Mouse (Mus musculus) left cerebral cortex, adult 8-10 months (tissue): ENCODE results near the gene Tspyl1. TPM values are rescaled to one million over a fixed set of nuclear protein-coding genes. Genes with fewer than 3 reads are reported as not detected.
A peak's percentile ranks its signal among the peaks of the same experiment; 100 is the strongest.
"Not testable (repeated sequence)": the region's sequence is repeated elsewhere in the genome, so short reads cannot be mapped to it uniquely, and the experiment has no call there.

Experiments
- DNase-seq, 2 experiments: peaks; one replicate each; pipeline ENCODE4 v3.0.0; 2022; ENCODE audit warnings: low spot score in 2 of 2
- total RNA-seq, 4 experiments: library from RNA; stranded (reverse); gene quantifications; 2 replicates each; pipeline ENCODE4 v1.2.4; 2022

Tspyl1 gene
- 100 to 1,000 TPM; 159 to 186 (median 174) TPM for total RNA-seq

DNA sequence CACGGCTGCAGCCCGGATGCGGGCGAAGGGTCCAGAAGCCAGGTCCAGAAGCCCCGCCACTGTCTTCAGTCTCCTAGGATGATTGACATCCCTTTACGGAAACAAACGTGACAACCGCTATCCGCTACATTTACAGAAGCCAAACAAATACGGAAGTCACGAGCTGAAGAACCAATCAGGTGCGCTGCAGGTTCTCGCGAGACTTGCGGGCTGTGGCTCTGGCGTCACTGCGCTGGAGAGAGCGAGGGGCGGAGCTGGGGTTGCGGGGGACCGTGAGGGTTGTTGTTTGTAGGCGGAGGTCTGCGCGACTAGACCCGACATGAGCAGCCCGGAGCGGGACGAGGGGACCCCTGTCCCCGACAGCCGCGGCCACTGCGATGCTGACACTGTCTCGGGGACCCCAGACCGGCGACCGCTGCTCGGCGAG, at the start of gene Tspyl1:
TSS of gene Tspyl1 (plus strand) at position 229 of the 427 bp plus-strand sequence.
- DNase-seq = peak; percentile 93 to 96

DNA sequence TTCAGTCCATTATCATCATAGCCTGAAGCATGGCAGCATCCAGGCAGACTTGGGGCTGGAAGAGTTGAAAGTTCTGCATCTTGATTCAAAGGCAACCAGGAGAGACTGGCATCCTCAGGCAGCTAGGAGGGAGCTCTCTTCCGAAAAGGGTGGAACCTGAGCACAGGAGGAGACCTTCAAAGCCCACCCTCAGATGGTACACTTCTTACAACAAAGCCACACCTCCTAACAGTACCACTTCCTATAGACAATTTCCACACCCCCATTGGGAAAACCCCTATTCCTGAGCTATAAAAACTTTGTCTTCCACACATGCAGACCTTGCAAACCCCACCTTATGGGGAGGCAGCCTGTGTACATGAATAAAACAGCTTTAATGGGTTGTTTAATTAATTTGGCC, 48.6 kb upstream of the Tspyl1 start:
- no peak for DNase-seq

DNA sequence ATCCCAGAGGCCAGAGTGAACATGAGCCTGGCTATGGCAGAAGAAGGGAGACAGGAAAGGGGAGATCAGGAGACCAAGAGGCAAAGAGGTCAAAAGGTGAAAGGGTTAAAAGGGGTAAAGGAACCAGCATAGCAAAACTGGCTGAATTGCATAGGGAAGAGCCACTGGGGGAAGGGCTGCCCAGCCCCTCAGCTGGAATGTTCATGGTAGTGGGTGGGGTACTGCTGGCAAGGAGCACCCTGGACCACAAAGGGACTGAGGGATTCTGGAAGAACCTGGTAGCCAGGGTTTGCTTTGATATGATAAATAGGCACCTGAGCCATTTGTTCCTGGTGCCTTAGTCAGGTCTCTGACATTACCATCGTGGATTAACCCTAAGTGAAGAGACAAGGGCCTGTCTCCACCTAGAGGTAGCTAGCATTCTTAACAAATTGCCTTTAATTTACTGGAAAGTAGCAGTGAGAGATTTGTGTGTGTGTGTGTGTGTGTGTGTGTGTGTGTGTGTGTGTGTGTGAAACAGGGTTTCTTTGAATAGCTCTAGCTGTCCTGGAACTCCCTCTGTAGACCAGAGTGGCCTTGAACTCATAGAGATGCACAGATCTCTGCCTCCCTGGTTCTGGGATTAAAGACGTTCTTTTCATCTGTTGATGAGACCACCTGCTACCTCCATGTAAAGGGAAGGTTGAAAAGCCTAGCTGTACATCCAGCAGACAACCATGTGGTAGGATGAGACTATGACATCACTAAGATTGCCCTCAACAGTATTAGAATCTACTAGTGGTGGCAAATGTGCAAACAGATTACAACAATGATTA, 47.9 kb upstream of the Tspyl1 start:
- DNase-seq = no peak

DNA sequence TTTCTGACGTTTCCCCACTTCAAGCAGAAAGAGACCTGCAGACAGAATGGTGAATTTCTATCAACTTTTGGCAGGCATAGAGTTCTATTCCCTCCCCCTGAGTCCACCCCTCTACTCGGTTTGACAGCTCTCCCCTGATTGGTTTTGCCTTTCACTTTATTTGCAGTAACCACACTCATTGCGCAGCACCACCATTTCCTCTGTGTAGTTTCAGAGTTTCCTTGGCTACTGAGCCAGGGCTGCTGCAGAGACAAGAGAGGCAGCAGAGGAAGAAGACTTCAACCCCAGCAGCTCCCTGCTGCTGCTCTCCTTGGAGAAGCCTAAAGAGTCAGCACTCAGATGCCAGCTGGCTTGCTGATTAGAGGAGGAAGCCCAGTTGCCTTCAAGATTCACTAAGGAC, 46.6 kb upstream of the Tspyl1 start:
- no peak for DNase-seq

DNA sequence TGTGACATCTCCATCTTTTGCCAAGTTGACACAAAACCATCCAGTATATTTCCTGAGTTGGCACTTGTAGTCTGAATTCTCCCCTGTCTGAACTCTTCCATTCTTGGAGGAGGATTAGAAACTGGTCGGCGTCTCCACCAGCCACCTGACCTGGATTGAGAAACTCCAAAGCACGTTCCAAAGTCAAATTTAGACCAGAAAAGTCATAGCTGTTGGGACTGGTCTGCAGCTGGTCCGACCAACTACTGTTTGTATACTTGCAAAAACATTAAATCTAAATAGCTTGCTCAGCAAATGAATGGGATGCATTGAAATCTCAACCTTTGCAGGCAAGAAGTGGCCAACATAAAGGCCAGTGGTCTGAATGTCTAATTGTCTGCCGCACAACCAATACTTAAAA, 45.4 kb upstream of the Tspyl1 start:
- no peak for DNase-seq

DNA sequence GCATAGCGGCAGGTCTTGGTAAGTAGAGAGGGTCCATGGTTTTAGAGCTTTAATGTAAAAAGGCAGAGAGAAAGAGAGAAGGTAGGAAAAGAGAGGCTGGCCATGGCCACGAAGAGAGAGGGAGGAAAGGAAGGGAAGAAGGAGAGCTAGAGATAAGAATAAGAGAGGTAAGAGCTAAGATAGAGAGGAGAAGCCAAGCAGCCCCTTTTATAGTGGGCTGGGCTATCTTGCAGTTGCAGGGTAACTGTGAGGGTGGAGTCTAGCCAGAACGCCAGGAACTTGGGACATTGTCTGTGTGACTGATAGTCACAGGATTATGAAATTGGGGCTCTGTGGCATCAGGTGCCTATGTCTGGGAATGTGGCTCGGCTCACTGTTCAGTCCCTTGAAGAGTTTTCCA, 43.5 kb upstream of the Tspyl1 start:
- DNase-seq = no peak

DNA sequence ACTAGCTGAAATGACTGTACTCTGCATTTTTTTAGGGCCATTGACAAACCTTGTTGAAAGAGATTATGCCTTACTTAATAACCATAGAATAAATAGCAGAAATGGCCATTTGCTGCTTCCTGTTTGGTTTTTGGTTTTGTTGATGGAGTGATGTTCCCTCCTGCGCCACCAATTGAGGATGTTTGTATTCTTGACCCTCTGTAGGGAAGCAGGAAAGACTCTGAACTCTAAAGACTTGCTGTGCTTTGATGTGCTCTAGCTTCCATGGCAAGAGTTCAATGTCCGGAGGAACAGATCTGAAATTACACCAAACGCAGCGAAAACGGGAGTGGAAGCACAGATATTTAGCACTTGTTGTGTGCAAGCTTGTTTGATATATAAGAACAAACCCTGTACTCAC, 37.2 kb upstream of the Tspyl1 start:
- no peak for DNase-seq

DNA sequence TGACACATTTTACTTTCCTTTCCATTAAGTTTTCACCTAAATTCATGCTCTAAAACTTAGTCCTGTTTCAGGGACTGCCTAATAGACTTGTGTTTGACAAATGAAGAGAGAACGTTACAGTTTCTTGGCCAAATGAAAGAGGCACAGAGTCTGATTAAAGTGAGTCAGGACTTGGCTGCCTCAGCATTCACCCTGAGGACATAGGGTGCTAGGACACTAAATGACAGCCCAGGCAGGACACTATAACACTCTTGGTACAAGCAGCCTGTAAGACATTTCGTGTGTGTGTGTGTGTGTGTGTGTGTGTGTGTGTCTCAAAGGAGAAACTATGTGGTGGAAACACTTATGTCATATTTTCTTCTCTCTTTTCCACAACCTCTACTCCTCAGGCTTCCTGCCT, 35.9 kb upstream of the Tspyl1 start:
- no peak for DNase-seq

DNA sequence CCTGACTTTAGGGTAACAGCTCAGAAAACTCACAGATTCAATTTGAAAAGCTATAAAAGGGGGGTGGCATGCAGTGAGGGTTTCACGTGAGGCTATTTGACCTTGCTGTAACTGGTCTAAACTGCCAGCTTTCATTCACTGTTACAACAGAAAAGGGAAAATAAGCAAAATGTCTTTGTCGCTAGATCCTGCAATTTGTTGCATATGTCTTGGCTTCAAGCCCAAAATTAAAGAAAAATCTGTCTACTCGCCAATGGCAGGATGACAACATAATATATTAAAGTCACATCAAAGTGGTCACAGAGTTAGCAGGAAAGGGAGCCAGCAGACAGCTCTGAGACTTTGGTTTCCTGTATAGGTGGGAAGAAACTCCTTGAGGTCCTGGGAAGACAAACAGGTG, 34.2 kb upstream of the Tspyl1 start:
- DNase-seq = no peak

DNA sequence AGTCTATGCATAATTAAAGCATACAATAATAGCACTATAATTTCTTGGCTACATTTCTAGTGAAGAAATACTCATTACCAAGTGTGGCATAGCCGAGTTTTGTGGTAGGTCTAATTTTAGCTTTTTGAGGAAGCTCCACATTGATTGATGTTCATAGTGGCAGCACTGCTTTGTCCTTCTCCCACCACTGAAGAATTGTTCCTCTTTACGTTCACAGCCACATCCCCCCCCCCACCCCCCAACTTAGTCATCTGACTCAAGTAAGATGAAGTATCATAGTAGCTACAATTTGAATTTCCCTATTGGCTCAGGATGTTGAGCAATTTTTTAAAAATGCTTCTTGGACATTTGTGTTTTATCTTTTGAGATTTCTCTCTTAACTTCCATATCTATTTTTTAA, 32.4 kb upstream of the Tspyl1 start:
- no peak for DNase-seq

DNA sequence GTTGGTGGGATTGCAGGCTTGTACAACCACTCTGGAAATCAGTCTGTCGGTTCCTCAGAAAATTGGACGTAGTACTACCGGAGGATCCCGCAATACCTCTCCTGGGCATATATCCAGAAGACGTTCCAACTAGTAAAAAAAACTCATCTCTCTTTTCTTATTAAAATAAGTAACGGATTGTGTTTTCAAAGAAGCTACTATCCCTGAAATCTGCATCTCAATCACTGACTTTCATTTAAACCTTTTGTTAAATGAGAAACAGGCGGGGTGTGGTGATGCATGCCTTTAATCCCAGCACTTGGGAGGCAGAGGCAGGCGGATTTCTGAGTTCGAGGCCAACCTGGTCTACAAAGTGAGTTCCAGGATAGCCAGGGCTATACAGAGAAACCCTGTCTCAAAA, 29.2 kb upstream of the Tspyl1 start:
- not testable (repeated sequence) for DNase-seq

DNA sequence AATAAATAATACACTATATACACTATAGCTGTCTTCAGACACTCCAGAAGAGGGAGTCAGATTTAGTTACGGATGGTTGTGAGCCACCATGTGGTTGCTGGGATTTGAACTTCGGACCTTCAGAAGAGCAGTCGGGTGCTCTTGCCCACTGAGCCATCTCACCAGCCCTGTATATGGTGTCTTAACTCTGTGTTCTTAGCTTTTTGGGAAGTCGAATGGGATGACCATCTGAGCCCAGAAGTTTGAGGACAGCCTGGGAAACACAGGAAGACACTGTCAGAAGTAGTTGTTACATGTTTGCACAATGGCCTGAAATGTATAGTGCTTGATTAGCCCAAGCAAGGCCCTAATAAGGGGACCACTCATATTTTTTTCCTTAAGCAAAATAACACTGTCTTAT, 16.9 kb upstream of the Tspyl1 start:
- DNase-seq = no peak

DNA sequence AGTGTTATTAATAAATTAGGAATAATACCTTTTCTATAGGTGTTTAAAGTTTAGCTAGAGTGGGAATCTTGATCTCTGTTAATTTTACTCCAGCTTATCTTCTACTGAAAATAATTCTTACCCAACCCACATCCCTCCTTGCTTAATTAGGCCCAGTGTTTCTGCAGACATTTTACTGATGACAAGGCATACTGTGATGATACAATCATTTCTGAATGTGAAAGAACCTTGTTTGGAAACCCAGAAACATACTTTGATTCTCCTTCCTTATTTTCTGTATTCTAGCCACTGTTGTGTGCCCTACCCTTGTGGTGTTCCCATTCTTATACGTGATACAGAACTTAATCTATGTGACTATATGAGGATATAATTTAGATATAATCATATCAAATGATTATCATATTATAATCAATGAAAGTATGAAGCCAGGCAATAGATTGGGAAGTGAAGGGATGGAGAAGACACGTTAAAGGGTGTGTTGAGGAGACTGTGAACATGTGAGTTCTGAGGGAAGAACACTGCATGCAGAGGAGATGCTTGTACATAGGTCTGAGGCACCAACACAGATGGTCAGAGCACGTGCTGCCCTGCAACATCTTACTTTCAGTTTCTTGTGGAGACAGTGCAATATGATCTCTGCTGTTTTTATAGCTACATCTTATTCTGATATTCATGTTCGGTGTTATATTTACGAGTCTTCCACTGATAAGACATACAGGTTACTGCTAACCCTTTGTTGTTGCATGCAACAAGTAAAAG, 14.5 kb upstream of the Tspyl1 start:
- no peak for DNase-seq

DNA sequence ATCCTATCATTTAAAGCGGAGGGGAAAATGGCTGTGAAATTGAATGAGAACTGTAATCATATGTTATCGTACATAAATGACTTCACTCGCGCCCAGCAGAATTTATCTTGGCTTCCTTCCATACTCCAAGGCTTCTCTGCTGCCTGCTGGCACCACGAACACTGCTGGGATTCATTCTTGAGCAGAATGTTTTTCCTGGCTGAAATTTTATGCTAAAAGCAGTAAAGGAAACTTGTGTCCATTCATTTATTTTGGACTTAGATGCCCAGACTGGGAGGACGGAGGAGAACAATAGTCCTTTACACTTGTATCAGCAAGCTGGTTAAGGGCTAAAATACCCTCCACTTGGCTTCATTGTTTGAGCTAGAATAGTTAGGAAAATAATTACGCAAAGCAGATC, 10.3 kb upstream of the Tspyl1 start:
- DNase-seq = no peak

DNA sequence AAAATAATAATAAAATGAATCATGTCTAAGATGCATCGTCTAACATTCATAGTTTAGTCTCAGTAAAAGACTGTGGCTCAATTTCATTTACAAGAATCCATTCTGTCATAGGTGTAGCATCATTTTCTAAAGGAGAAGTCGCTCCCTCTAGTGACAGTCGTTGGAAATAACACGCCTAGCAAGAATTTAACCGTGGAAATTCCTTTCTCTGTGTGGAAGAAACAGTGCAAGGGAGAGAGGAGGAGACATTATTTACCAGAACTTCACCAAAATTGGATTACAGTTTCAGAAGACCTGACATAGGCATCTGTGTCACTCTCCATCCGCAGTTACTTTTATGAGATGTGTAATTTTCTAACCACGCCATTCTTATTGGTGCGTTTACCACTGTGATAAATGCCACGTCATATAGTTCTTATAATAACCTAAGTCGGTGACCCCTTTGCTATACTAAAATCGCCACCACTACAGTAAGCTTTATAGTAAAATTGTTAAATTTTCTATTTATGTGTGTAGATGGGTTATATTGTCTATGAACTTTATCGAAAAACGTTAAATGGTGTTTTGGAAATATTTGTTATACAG, 1.3 kb upstream of the Tspyl1 start:
- peak; percentile 7 to 34 for DNase-seq

DNA sequence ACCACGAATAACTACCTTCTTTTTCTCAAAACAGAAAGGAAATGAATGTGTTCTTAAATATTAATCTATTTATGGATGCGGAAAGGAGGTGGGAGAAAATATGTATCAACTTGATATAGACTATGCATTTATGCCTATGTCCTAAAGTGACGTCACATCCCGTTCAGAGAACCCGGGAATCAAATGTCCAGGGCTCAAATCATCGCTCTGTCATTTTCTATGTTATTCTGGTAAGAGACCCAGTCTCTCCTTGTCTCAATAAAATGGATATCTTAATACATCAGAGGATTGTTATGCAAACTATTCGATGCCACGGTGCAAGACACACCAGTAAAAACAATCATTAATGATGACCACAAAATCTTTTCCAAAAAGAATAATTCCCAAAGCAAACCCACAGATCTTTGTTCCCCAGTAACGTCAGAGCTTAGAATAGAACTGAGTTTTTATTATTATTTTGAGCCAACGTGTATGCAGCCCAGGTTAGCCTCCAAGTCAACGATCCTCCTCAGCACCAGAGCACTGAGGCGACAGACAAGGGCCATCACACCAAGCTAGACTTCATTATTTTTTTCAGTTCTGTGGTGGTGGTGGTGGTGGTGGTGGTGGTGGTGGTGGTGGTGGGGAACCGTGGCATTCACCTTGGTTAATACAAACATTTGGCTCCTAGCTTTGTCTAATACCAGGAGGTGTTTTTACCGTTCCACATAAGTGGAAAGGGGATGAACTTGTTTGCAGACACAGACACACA, 604 bp upstream of the Tspyl1 start:
- DNase-seq = peak in 1 of 2 experiments; percentile 21

DNA sequence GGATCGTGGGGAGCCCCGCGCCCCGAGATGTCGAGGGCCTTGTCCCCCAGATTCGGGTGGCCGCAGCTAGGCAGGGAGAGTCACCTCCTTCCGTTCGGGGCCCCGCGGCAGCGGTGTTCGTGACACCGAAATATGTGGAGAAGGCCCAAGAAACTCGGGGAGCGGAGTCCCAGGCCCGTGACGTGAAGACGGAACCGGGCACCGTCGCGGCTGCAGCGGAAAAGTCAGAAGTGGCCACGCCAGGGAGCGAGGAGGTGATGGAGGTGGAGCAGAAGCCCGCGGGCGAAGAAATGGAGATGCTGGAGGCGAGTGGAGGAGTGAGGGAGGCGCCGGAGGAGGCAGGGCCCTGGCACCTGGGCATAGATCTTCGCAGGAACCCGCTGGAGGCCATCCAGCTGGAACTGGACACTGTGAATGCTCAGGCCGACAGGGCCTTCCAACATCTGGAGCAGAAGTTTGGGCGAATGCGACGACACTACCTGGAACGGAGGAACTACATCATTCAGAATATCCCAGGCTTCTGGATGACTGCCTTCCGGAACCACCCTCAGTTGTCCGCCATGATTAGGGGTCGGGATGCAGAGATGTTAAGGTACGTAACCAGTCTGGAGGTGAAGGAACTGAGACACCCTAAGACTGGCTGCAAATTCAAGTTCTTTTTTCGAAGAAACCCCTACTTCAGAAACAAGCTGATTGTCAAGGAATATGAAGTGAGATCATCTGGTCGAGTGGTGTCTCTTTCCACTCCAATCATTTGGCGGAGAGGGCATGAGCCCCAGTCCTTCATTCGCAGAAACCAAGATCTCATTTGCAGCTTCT, 639 bp downstream of the Tspyl1 start:
- DNase-seq = peak; percentile 43 to 47

DNA sequence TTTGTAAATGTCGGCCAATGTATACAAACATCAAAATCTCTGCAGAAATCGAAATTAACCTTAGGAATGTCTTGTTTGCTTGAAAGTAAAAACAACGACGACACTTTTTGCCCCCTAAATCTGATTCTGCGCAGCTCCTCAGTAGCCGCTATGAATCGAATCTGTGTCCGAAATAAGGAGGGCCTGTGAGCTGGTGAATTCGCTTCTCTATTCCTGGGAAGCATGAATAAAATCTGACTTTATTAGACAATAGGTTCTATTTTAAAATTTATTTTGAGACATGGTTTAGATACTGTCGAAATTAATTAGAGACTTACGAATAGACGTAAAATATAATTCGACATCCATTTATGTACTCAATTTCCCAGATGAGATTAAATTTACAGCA, 14.9 kb downstream of the Tspyl1 start:
- no peak for DNase-seq

DNA sequence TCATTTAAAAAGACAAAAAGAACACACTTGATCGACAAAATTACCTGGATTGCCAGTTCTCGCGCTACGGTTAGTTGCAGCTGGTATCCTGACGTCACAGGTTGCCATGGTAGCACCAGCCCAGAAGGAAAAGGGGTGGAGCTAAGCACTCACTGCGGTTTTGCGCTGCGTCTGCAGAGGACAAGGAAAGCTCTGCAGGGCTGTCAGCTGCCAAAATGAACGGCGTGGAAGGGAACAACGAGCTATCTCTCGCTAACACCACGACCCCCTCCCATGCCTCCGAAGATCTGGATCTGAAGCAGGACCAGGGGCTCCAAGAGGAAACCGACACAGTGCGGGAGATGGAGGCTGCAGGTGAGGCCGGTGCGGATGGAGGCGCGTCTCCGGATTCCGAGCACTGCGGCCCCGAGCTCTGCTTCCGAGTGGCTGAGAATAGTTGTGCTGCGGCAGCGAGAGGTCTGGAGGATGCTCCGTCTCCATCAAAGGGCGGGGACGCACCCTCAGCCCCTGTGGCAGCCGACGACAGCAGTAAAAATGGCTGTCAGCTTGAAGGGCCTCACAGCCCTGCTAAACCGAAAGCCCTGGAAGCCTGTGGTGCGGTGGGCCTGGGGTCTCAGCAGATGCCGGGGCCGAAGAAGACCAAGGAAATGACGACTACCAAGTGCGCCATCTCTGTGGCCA, 15.4 kb downstream of the Tspyl1 start, which contains the start of gene Tspyl4:
TSS of gene Tspyl4 (plus strand) at position 144 of the 681 bp plus-strand sequence.
- peak; percentile 91 for DNase-seq
